Mouse (Mus musculus) neural tube, embryonic 11.5 days (tissue): Measurements from ENCODE around the gene Yy2. TPM values are rescaled to one million over a fixed set of nuclear protein-coding genes. Genes with fewer than 3 reads are reported as not detected.

Experiments
- ATAC-seq: fragments of 200-750 bp; cut with Nextera tagmentation; 2 replicates; pipeline ENCODE4 v1.8.0; 2017; ENCODE audit warnings: moderate number of reproducible peaks, mild to moderate bottlenecking, moderate TSS enrichment, moderate library complexity; ENCODE audit not compliant: insufficient read depth, low FRiP score, low TSS enrichment
- DNase-seq: peaks from one replicate; pipeline ENCODE4 v3.0.0-alpha.2; 2015; ENCODE audit warnings: low spot score
- H3K27ac ChIP-seq: fragments of 300-500 bp; sonication (generic); 2 replicates; pipeline ENCODE4 v1.5.1; 2014; ENCODE audit warnings: low read depth, mild to moderate bottlenecking, low read length
- H3K27me3 ChIP-seq: fragments of 300-500 bp; sonication (generic); 2 replicates; pipeline ENCODE4 v1.6.1; 2014; ENCODE audit warnings: mild to moderate bottlenecking, low read length, mixed read lengths; ENCODE audit not compliant: control insufficient read depth, insufficient read depth
- H3K36me3 ChIP-seq: fragments of 300-500 bp; sonication (generic); 2 replicates; pipeline ENCODE4 v1.6.1; 2014; ENCODE audit warnings: mild to moderate bottlenecking, low read length, moderate library complexity, mixed read lengths; ENCODE audit not compliant: control insufficient read depth, insufficient read depth
- H3K4me1 ChIP-seq: fragments of 300-500 bp; sonication (generic); 2 replicates; pipeline ENCODE4 v1.6.1; 2014; ENCODE audit warnings: low read length, mixed read lengths; ENCODE audit not compliant: control insufficient read depth, insufficient read depth
- H3K4me2 ChIP-seq: fragments of 300-500 bp; sonication (generic); 2 replicates; pipeline ENCODE4 v1.6.1; 2014; ENCODE audit warnings: low read depth, mild to moderate bottlenecking, moderate library complexity
- H3K4me3 ChIP-seq: fragments of 300-500 bp; sonication (generic); 2 replicates; pipeline ENCODE4 v1.5.1; 2014; ENCODE audit warnings: low read depth, low read length
- H3K9ac ChIP-seq: fragments of 300-500 bp; sonication (generic); 2 replicates; pipeline ENCODE4 v1.6.1; 2014; ENCODE audit warnings: mild to moderate bottlenecking, low read length
- H3K9me3 ChIP-seq: fragments of 300-500 bp; sonication (generic); 2 replicates; pipeline ENCODE4 v1.6.1; 2016; ENCODE audit warnings: low read length; ENCODE audit not compliant: control insufficient read depth
- WGBS: fragments of 180-500 bp; shearing (Covaris S2); extraction: QIAGEN DNeasy Blood & Tissue Kit; methylation state at CpG from one replicate; pipeline ENCODE4 v1.1.7; 2014; 5-methylcytosine and 5-hydroxymethylcytosine counted together
- polyA plus RNA-seq: library from polyadenylated mRNA; unstranded; fragments of >200 nt; fragmentation: Nextera tagmentation; extraction: Ambion mirVana; gene quantifications from 2 replicates; pipeline ENCODE4 v1.2.1, GENCODE M21; 2014

Gene Yy2
- polyA plus RNA-seq, 1 experiment from 2014 or later, result 4.5 TPM

DNA sequence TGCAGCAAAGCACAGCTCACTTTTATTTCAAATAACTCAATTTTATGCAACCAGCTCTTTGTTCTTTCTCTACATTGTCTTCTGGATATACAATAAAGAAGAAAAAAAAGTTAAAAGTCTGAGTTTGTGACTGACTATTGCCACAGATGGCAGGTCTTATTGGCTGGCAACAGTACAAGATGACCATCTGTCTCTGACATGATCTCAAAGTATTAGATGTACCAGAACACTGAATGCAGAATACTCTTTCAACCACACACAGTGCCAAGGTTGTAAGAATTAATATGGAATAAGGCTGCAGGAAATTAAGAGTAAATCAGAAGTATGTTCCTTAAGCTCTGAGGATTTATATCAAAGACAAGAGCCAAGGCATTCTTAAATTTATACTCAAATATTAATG lies 17.6 kb upstream of the Yy2 start:
- no peak for ATAC-seq
- no peaks in the 10 kb centered on the region for H3K4me1 ChIP-seq
- H3K9me3 ChIP-seq, result no peaks in the 10 kb centered on the region
- H3K4me3 ChIP-seq, result no peak overlapping the region
- H3K27me3 ChIP-seq, result no peaks in the 10 kb centered on the region
- H3K4me2 ChIP-seq, result no peak overlapping the region
- no peak overlapping the region for H3K9ac ChIP-seq
- DNase-seq, result no peak
- no peak overlapping the region for H3K27ac ChIP-seq
- H3K36me3 ChIP-seq, result no peaks in the 10 kb centered on the region

- WGBS, result 75% methylated on average over 6 of the region's 6 CpGs
- no peaks in the 10 kb centered on the region for H3K9me3 ChIP-seq
- no peak for DNase-seq
- H3K9ac ChIP-seq, result no peak overlapping the region
- H3K4me1 ChIP-seq, result no peaks in the 10 kb centered on the region
- no peak overlapping the region for H3K4me3 ChIP-seq
- H3K27me3 ChIP-seq, result no peaks in the 10 kb centered on the region
- H3K4me2 ChIP-seq, result no peak overlapping the region
- no peak overlapping the region for H3K27ac ChIP-seq
- no peak for ATAC-seq
- no peaks in the 10 kb centered on the region for H3K36me3 ChIP-seq
Measured at GRCm38 (mm10) chrX:157579108-157579614, 10.4 kb upstream of the Yy2 start.

DNA sequence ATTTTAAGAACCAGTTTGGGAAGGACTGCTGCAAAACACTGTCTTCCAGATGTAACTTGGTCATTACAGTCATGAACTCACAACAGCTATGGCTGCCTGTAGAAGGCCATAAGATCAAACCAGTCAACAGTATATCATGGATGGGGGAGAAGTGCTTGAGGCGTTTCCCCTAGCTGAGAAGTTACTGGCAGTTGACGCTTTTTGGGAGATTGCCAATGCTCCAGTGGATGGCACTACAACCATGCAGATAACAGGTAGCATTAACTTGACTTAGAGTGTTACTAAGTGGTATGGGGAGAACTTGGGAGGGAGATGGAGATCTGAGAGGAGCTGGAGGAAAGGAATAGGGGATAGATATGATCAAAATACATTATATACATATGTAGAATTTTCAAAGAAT lies 5.9 kb upstream of the Yy2 start:
- Histone ChIP-seq H3K4me3 (no peak overlapping the region), H3K27ac (no peak overlapping the region), H3K4me2 (no peak overlapping the region), H3K4me1 (no peaks in the 10 kb centered on the region), H3K9me3 (no peaks in the 10 kb centered on the region), H3K36me3 (no peaks in the 10 kb centered on the region), H3K9ac (no peak overlapping the region), H3K27me3 (no peaks in the 10 kb centered on the region)
- DNase-seq (no peak), ATAC-seq (no peak)
- WGBS, result 88% methylated on average over 2 of the region's 2 CpGs

DNA sequence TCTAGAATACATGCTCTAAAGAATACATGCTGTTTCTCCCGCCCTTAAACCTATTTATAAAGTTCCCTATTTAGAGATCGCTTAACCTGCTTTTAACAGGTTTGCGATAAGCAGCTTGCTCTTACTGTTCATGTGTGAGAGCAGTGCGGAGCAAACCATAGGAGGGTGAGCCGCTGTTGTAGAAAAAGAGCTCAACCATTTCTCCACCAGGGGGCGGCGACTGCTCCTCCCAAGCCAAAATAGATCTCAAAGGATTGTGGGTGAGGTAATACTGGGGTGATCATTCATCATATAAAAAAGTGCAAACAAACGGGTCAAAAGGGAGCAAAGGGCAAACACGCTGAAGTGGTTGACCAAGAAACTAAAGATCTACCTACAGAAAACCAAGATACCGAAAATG lies 5.0 kb downstream of the Yy2 start:
- no peak overlapping the region for H3K4me3 ChIP-seq
- H3K27ac ChIP-seq, result no peak overlapping the region
- DNase-seq (no peak), ATAC-seq (no peak)
- no peaks in the 10 kb centered on the region for H3K4me1 ChIP-seq
- 76% methylated on average over 10 of the region's 10 CpGs for WGBS
- no peak overlapping the region for H3K9ac ChIP-seq
- H3K9me3 ChIP-seq, result no peaks in the 10 kb centered on the region
- H3K36me3 ChIP-seq, result no peaks in the 10 kb centered on the region
- no peaks in the 10 kb centered on the region for H3K27me3 ChIP-seq
- H3K4me2 ChIP-seq, result no peak overlapping the region

GRCm38 (mm10) chrX:157547082-157547481 lies 21.7 kb downstream of the Yy2 start:
- no peaks in the 10 kb centered on the region for H3K9me3 ChIP-seq
- H3K9ac ChIP-seq, result no peak overlapping the region
- no peaks in the 10 kb centered on the region for H3K27me3 ChIP-seq
- 21% methylated on average over 3 of the region's 3 CpGs for WGBS
- ATAC-seq (peak; percentile 61), DNase-seq (peak; percentile 20)
- H3K36me3 ChIP-seq, result no peaks in the 10 kb centered on the region
- H3K27ac ChIP-seq, result no peak overlapping the region
- no peaks in the 10 kb centered on the region for H3K4me1 ChIP-seq
- H3K4me2 ChIP-seq, result no peak overlapping the region
- H3K4me3 ChIP-seq, result no peak overlapping the region

Other genes with a start within 250 kb of the Yy2 start
- 0.50 and 0.76 TPM in 2 replicates for gene Phex, start 153.7 kb downstream of the Yy2 start, polyA plus RNA-seq
- 105 and 111 TPM in 2 replicates for gene Sms, start 76.7 kb downstream of the Yy2 start, polyA plus RNA-seq
- 25.2 and 26.3 TPM in 2 replicates for gene Mbtps2, start 29.7 kb upstream of the Yy2 start, polyA plus RNA-seq
- 1.1 and 2.1 TPM in 2 replicates for gene Smpx, start 129.9 kb upstream of the Yy2 start, polyA plus RNA-seq
- gene Klhl34, start 249.4 kb upstream of the Yy2 start, polyA plus RNA-seq, result 1.2 and 1.5 TPM in 2 replicates